Mouse (Mus musculus) lung, postnatal 0 days (tissue): ENCODE measurements around the gene Gm20403. TPM values are rescaled to one million over a fixed set of nuclear protein-coding genes. Genes with fewer than 3 reads are reported as not detected.
A peak's percentile ranks its signal among the peaks of the same experiment; 100 is the strongest.
"Not testable (repeated sequence)": the region's sequence is repeated elsewhere in the genome, so short reads cannot be mapped to it uniquely, and the experiment has no call there.

Experiments used
- ATAC-seq: fragments of 200-750 bp; cut with Nextera tagmentation; 2 replicates; pipeline ENCODE4 v1.8.0; 2017; ENCODE audit warnings: moderate library complexity
- DNase-seq: peaks from one replicate; pipeline ENCODE4 v3.0.0-alpha.2; 2016; ENCODE audit warnings: low spot score
- H3K27ac ChIP-seq: fragments of 300-500 bp; sonication (generic); 2 replicates; pipeline ENCODE4 v1.5.1; 2014; ENCODE audit warnings: antibody characterized with exemption, mild to moderate bottlenecking, low read length, mixed read lengths
- H3K27me3 ChIP-seq: fragments of 300-500 bp; sonication (generic); replicated peaks from 2 replicates; pipeline ENCODE4 v1.6.1; 2014; ENCODE audit warnings: low read length, mixed read lengths; ENCODE audit not compliant: insufficient read depth
- H3K36me3 ChIP-seq: fragments of 300-500 bp; sonication (generic); 2 replicates; pipeline ENCODE4 v1.6.1; 2014; ENCODE audit warnings: low read length, mixed read lengths; ENCODE audit not compliant: insufficient read depth
- H3K4me1 ChIP-seq: fragments of 300-500 bp; sonication (generic); 2 replicates; pipeline ENCODE4 v1.6.1; 2014; ENCODE audit warnings: antibody characterized with exemption, low read depth, low read length, mixed read lengths; ENCODE audit not compliant: insufficient read depth
- H3K4me2 ChIP-seq: fragments of 300-500 bp; sonication (generic); replicated peaks from 2 replicates; pipeline ENCODE4 v1.6.1; 2014; ENCODE audit warnings: low read depth, mild to moderate bottlenecking, low read length, moderate library complexity, mixed read lengths
- H3K4me3 ChIP-seq: fragments of 300-500 bp; sonication (generic); 2 replicates; pipeline ENCODE4 v1.5.1; 2014; ENCODE audit warnings: low read depth, low read length
- H3K9ac ChIP-seq: fragments of 300-500 bp; sonication (generic); replicated peaks from 2 replicates; pipeline ENCODE4 v1.6.1; 2014; ENCODE audit warnings: low read depth, mild to moderate bottlenecking
- H3K9me3 ChIP-seq: fragments of 300-500 bp; sonication (generic); 2 replicates; pipeline ENCODE4 v1.6.1; 2016; ENCODE audit warnings: low read length, mixed read lengths
- CTCF ChIP-seq: IDR thresholded peaks from 2 replicates; pipeline ENCODE4 v1.5.1; 2016; ENCODE audit warnings: antibody characterized with exemption, mild to moderate bottlenecking
- EP300 ChIP-seq: IDR thresholded peaks from 2 replicates; pipeline ENCODE4 v1.6.1; 2016; ENCODE audit warnings: antibody characterized with exemption, mild to moderate bottlenecking, control low read depth
- WGBS: fragments of 180-500 bp; shearing (Covaris S2); extraction: QIAGEN DNeasy Blood & Tissue Kit; methylation state at CpG from one replicate; pipeline ENCODE4 v1.1.7; 2014; 5-methylcytosine and 5-hydroxymethylcytosine counted together
- polyA plus RNA-seq: library from polyadenylated mRNA; unstranded; fragments of >200 nt; fragmentation: Nextera tagmentation; extraction: Ambion mirVana; gene quantifications from 2 replicates; pipeline ENCODE4 v1.2.1, GENCODE M21; 2015

Gene Gm20403
- polyA plus RNA-seq, 1 experiment from 2014 or later = not detected

DNA sequence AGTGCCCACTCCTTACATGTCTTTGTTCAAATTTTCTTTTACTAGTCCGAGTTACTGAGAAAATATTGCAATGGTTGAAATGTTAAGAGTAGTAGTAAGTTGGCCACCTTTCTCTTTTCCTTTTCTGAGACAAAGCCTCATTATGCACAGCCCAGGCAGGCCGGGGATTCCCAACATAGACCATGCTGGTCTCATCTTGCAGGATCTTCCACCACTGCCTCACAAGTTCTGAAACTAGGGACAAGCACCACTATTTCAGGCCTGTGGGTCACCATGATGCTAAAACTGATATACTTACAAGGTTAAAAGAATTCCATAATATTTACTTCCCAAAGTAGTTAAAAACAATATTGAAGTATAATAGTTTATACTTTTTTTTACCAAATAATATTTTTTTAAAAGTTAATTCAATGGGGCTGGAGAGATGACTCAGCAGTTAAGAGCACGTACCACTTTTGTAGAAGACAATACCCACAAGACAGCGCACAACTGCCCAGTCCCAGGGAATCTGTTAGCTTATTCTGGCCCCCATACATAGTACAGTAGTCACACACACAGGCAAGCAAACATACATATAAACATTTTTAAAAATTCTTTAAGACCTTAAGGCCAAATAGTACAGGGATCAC, 20.7 kb downstream of the Gm20403 start:
- Histone ChIP-seq H3K4me2 (no peak overlapping the region), H3K4me1 (no peaks in the 10 kb centered on the region), H3K27me3 (no peaks in the 10 kb centered on the region), H3K4me3 (no peak overlapping the region), H3K9me3 (no peaks in the 10 kb centered on the region), H3K36me3 (no peaks in the 10 kb centered on the region; the same call in 1 of the 2 replicates), H3K9ac (no peak overlapping the region), H3K27ac (no peak overlapping the region)
- TF ChIP-seq EP300 (no peak), CTCF (no peak)
- no peak for ATAC-seq
- no peak for DNase-seq
- WGBS = 96% methylated on average over 4 of the region's 4 CpGs

DNA sequence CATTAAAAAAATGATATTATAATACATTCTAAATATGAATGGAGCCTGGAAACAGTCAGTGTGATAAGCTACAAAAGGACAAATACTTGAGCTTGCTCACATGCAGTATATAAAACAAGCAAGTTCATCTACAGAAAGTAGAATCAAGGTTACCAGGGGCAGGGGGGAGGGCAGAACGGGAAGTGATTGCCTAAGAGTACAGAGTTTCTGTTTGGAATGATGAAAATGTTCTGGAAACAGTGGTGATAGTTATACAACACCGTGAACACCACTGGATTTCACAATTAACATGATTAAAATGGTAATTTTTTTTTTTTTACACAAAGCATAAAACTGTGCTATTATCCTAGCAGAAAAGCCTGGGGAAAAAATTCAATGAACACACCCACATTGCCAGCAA, 26.8 kb downstream of the Gm20403 start:
- Histone ChIP-seq H3K9me3 (no peaks in the 10 kb centered on the region), H3K27me3 (no peaks in the 10 kb centered on the region), H3K27ac (no peak overlapping the region), H3K4me2 (no peak overlapping the region), H3K4me3 (no peak overlapping the region), H3K36me3 (no peaks in the 10 kb centered on the region), H3K9ac (no peak overlapping the region), H3K4me1 (peaks cover 3% of the 10 kb centered on the region; the same call in 1 of the 2 replicates)
- 27% methylated on average over 2 of the region's 2 CpGs for WGBS
- ATAC-seq (peak; percentile 54; the same call in 1 of the 2 replicates), DNase-seq (peak; percentile 78)
- TF ChIP-seq CTCF (no peak), EP300 (peak; percentile 66; the same call in 1 of the 2 replicates)

DNA sequence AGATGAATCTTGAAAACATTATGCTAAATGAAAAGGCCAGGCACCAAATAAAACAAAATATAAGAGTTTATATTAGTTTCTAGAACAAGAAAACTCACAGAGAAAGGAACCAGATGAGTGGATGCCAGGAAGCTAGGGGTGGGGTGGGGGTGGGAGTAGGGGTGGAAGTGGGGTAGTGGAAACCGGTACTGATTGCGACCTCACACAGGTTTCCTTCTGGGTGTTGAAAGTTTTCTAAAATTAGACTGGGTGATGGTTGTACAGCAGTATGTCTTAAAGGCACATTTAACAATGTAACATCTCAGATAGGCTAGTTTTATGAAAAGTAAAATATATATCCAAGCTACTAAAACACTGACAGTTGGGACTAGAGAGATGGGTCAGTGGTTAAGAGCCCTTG, 29.4 kb downstream of the Gm20403 start:
- Histone ChIP-seq H3K4me3 (no peak overlapping the region), H3K4me1 (peaks cover 3% of the 10 kb centered on the region; the same call in 1 of the 2 replicates), H3K27me3 (no peaks in the 10 kb centered on the region), H3K4me2 (no peak overlapping the region), H3K27ac (no peak overlapping the region), H3K9ac (no peak overlapping the region), H3K9me3 (no peaks in the 10 kb centered on the region), H3K36me3 (no peaks in the 10 kb centered on the region)
- DNase-seq (no peak), ATAC-seq (no peak)
- no peak for TF ChIP-seq CTCF
- TF ChIP-seq EP300 = no peak
- WGBS = 45% methylated on average over 2 of the region's 2 CpGs

DNA sequence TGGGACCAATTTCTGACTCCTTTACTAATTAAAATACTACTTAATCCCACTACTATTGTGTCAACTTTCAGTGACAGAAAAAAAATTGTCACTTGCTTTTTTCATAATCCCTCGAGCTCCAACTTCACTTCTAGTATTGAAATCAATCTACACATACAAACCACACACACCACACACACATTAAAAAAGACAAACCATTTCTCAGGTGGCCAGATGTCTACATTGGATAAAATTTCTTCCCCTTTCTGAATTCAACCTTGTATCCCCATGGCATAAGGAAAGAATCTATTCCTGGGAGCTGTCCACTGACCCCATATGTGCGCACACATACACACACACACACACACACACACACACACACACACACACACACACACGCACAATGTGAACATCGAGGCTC, 29.9 kb downstream of the Gm20403 start:
- Histone ChIP-seq H3K27ac (no peak overlapping the region), H3K4me1 (peaks cover 3% of the 10 kb centered on the region; the same call in 1 of the 2 replicates), H3K27me3 (no peaks in the 10 kb centered on the region), H3K9me3 (no peaks in the 10 kb centered on the region), H3K4me3 (no peak overlapping the region), H3K9ac (no peak overlapping the region), H3K4me2 (no peak overlapping the region), H3K36me3 (no peaks in the 10 kb centered on the region)
- no peak for ATAC-seq
- 88% methylated on average over 4 of the region's 4 CpGs for WGBS
- TF ChIP-seq EP300 (no peak), CTCF (no peak)
- DNase-seq = no peak

DNA sequence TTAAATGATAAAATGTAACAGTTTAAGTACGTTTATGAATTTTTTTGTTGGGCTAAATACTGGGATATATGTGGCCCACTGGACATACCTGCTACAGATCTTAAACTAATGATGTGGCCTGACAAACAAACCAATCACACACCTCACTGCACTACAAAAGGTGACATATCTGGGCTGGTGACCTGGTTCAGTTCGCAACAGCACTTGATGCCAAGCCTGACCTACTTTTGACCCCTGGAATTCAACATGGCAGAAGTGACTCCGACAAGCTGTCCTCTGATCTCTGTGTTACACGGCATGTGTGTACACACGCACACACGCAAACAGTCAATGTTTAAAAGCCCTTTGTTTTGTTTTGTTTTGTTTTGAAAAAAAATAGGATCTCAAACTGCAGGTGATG, 40.2 kb downstream of the Gm20403 start:
- H3K4me1 ChIP-seq = no peaks in the 10 kb centered on the region
- no peak overlapping the region for H3K4me3 ChIP-seq
- no peaks in the 10 kb centered on the region for H3K36me3 ChIP-seq
- no peak for ATAC-seq
- H3K27me3 ChIP-seq = no peaks in the 10 kb centered on the region
- TF ChIP-seq CTCF (no peak), EP300 (no peak)
- WGBS = 71% methylated on average over 6 of the region's 6 CpGs
- DNase-seq = no peak
- H3K27ac ChIP-seq = no peak overlapping the region
- no peaks in the 10 kb centered on the region for H3K9me3 ChIP-seq
- H3K9ac ChIP-seq = no peak overlapping the region
- no peak overlapping the region for H3K4me2 ChIP-seq

DNA sequence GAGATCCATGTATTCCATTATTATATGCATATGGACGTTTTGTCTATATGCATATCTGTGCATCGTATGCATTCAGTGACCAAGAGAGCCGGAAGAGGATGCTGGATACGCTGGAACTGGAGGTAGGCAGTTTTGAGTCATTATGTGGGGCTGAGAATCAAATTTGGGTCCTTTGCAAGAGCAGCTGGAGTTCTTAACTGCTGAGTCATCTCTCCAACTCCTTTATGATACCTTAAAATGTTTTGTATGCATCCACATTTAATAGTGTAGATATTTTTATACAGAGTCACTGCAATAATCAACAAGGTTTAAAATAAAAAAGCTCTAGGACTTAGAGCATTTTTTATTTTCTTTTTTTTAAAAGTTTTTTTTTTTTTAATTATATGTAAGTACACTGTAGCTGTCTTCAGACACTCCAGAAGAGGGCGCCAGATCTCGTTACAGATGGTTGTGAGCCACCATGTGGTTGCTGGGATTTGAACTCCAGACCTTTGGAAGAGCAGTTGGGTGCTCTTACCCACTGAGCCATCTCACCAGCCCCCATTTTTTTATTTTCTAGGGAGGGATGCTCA, 43.7 kb downstream of the Gm20403 start:
- H3K9me3 ChIP-seq, DNase-seq, H3K4me3 ChIP-seq, H3K27ac ChIP-seq, H3K36me3 ChIP-seq, H3K4me1 ChIP-seq, H3K4me2 ChIP-seq, H3K9ac ChIP-seq, ATAC-seq, H3K27me3 ChIP-seq: not testable (repeated sequence)
- 93% methylated on average over 6 of the region's 6 CpGs for WGBS

DNA sequence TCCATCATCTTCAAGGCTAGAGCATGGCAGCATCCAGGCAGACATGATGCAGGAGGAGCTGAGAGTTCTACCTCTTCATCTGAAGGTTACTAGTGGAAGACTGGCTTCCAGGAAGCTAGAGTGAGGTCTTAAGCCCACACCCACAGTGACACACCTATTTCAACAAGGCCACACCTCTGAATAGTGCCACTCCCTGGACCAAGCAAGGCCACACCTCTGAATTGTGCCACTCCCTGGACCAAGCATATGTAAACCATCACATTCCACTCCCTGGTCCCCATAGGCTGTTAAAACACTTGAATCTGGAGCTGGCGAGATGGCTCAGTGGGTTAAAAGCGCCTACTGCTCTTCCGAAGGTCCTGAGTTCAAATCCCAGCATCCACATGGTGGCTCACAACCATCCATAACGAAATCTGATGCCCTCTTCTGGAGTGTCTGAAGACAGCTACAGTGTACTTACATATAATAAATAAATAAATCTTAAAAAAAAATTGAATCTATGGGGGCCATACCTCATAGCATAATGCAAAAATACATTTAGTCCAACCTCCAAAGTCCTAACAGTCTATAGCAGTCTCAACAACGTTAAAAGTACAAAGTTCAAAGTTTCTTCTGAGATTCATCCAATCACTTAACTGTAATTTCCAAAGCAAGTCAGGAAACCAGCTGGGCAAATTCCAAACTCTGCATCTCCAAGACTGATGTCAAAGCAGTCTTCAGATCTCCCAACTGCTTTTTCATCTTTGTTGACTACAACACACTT, 48.6 kb downstream of the Gm20403 start:
- H3K4me3 ChIP-seq, H3K36me3 ChIP-seq, ATAC-seq, H3K27me3 ChIP-seq, H3K4me2 ChIP-seq, H3K9ac ChIP-seq, H3K9me3 ChIP-seq, H3K4me1 ChIP-seq, DNase-seq, H3K27ac ChIP-seq: not testable (repeated sequence)
- 86% methylated on average over 5 of the region's 5 CpGs for WGBS
